Mouse (Mus musculus) kidney, embryonic 14.5 days (tissue): Measurements from ENCODE around the gene Gatd1. TPM values are rescaled to one million over a fixed set of nuclear protein-coding genes. Genes with fewer than 3 reads are reported as not detected.

Experiments used
- ATAC-seq: fragments of 200-750 bp; cut with Nextera tagmentation; 2 replicates; pipeline ENCODE4 v1.8.0; 2017; ENCODE audit warnings: moderate number of reproducible peaks, mild to moderate bottlenecking, moderate TSS enrichment, moderate library complexity; ENCODE audit not compliant: low FRiP score, low TSS enrichment
- H3K27ac ChIP-seq: fragments of 300-500 bp; sonication (generic); 2 replicates; pipeline ENCODE4 v1.5.1; 2014; ENCODE audit warnings: low read depth, mild to moderate bottlenecking, low read length, moderate library complexity, mixed read lengths
- H3K27me3 ChIP-seq: fragments of 300-500 bp; sonication (generic); 2 replicates; pipeline ENCODE4 v1.6.1; 2014; ENCODE audit warnings: mild to moderate bottlenecking, low read length; ENCODE audit not compliant: control insufficient read depth, insufficient read depth
- H3K36me3 ChIP-seq: fragments of 300-500 bp; sonication (generic); 2 replicates; pipeline ENCODE4 v1.6.1; 2014; ENCODE audit warnings: low read length, mixed read lengths; ENCODE audit not compliant: control insufficient read depth, insufficient read depth
- H3K4me1 ChIP-seq: fragments of 300-500 bp; sonication (generic); 2 replicates; pipeline ENCODE4 v1.6.1; 2014; ENCODE audit warnings: low read length, mixed read lengths; ENCODE audit not compliant: control insufficient read depth, insufficient read depth
- H3K4me2 ChIP-seq: fragments of 300-500 bp; sonication (generic); replicated peaks from 2 replicates; pipeline ENCODE4 v1.6.1; 2014; ENCODE audit warnings: low read depth, mild to moderate bottlenecking, low read length
- H3K4me3 ChIP-seq: fragments of 300-500 bp; sonication (generic); 2 replicates; pipeline ENCODE4 v1.5.1; 2014; ENCODE audit warnings: mild to moderate bottlenecking, low read length
- H3K9ac ChIP-seq: fragments of 300-500 bp; sonication (generic); 2 replicates; pipeline ENCODE4 v1.6.1; 2014; ENCODE audit warnings: low read depth, mild to moderate bottlenecking, low read length, moderate library complexity
- H3K9me3 ChIP-seq: fragments of 300-500 bp; sonication (generic); 2 replicates; pipeline ENCODE4 v1.6.1; 2016; ENCODE audit warnings: low read length; ENCODE audit not compliant: control insufficient read depth
- WGBS: fragments of 180-500 bp; shearing (Covaris S2); extraction: QIAGEN DNeasy Blood & Tissue Kit; methylation state at CpG from one replicate; pipeline ENCODE4 v1.1.7; 2014; 5-methylcytosine and 5-hydroxymethylcytosine counted together
- polyA plus RNA-seq: library from polyadenylated mRNA; unstranded; fragments of >200 nt; fragmentation: Nextera tagmentation; extraction: Ambion mirVana; gene quantifications from 2 replicates; pipeline ENCODE4 v1.2.1, GENCODE M21; 2014

Gene Gatd1
- polyA plus RNA-seq, 1 experiment from 2014 or later: 54.5 TPM

- Histone ChIP-seq H3K4me3 (peak within 1 kb of the TSS; percentile 60), H3K4me1 (peaks cover 25% of the 10 kb centered on the region), H3K9me3 (no peaks in the 10 kb centered on the region), H3K27ac (peak within 1 kb of the TSS; percentile 38; the same call in 1 of the 2 replicates), H3K27me3 (no peaks in the 10 kb centered on the region), H3K36me3 (peaks cover 46% of the 10 kb centered on the region), H3K4me2 (peak within 1 kb of the TSS; percentile 66), H3K9ac (peak within 1 kb of the TSS; percentile 75)
- ATAC-seq: peak; percentile 81
- 5% methylated on average over 53 of the region's 53 CpGs for WGBS
Measured at GRCm38 (mm10) chr7:141437178-141438120, 23.5 kb upstream of the Gatd1 start, which contains the start of gene Slc25a22. Gene Slc25a22 (minus strand): TSS chr7:141437892.

GRCm38 (mm10) chr7:141436523-141436892, 22.6 kb upstream of the Gatd1 start:
- peaks cover 52% of the 10 kb centered on the region for H3K36me3 ChIP-seq

GRCm38 (mm10) chr7:141435856-141436522, 22.1 kb upstream of the Gatd1 start:
- Histone ChIP-seq H3K4me2 (0 out of 2 replicates have a peak overlapping the region, but pooled peaks have one; percentile 75), H3K9ac (no peak overlapping the region), H3K36me3 (peaks cover 53% of the 10 kb centered on the region), H3K27me3 (no peaks in the 10 kb centered on the region), H3K4me3 (no peak overlapping the region; the same call in 1 of the 2 replicates), H3K4me1 (peaks cover 24% of the 10 kb centered on the region), H3K9me3 (no peaks in the 10 kb centered on the region), H3K27ac (no peak overlapping the region)
- ATAC-seq: no peak
- WGBS: 78% methylated on average over 9 of the region's 9 CpGs

More at GRCm38 (mm10) chr7:141436523-141436892, 22.6 kb upstream of the Gatd1 start:
- Histone ChIP-seq H3K27me3 (no peaks in the 10 kb centered on the region), H3K9me3 (no peaks in the 10 kb centered on the region), H3K4me1 (peaks cover 24% of the 10 kb centered on the region), H3K9ac (peak overlapping the region; percentile 75; the same call in 1 of the 2 replicates), H3K27ac (no peak overlapping the region), H3K4me3 (peak overlapping the region; percentile 60; the same call in 1 of the 2 replicates), H3K4me2 (peak overlapping the region; percentile 66)
- 76% methylated on average over 2 of the region's 2 CpGs for WGBS
- no peak for ATAC-seq

- peak; percentile 18; the same call in 1 of the 2 replicates for ATAC-seq
- Histone ChIP-seq H3K9ac (peak overlapping the region; percentile 58; the same call in 1 of the 2 replicates), H3K4me3 (peak overlapping the region; percentile 47), H3K27me3 (no peaks in the 10 kb centered on the region), H3K36me3 (peaks cover 56% of the 10 kb centered on the region), H3K27ac (0 out of 2 replicates have a peak overlapping the region, but pooled peaks have one; percentile 27), H3K9me3 (no peaks in the 10 kb centered on the region), H3K4me1 (peaks cover 24% of the 10 kb centered on the region), H3K4me2 (peak overlapping the region; percentile 75)
- 4% methylated on average over 17 of the region's 17 CpGs for WGBS
Measured at GRCm38 (mm10) chr7:141435129-141435855, 21.4 kb upstream of the Gatd1 start.

- Histone ChIP-seq H3K27ac (no peak overlapping the region), H3K36me3 (peaks cover 49% of the 10 kb centered on the region), H3K27me3 (no peaks in the 10 kb centered on the region), H3K9me3 (no peaks in the 10 kb centered on the region), H3K4me3 (peak overlapping the region; percentile 47), H3K9ac (peak overlapping the region; percentile 58; the same call in 1 of the 2 replicates), H3K4me1 (peaks cover 30% of the 10 kb centered on the region), H3K4me2 (peak overlapping the region; percentile 75)
- whole genome bisulfite sequencing: 10% methylated on average over 8 of the region's 8 CpGs
- ATAC-seq: no peak
Measured at GRCm38 (mm10) chr7:141434464-141434863, 20.5 kb upstream of the Gatd1 start.

- Histone ChIP-seq H3K4me3 (peak overlapping the region; percentile 47), H3K27me3 (no peaks in the 10 kb centered on the region), H3K4me1 (peaks cover 34% of the 10 kb centered on the region), H3K27ac (no peak overlapping the region), H3K4me2 (peak overlapping the region; percentile 75), H3K36me3 (peaks cover 42% of the 10 kb centered on the region), H3K9me3 (no peaks in the 10 kb centered on the region), H3K9ac (peak overlapping the region; percentile 58; the same call in 1 of the 2 replicates)
- ATAC-seq: no peak
- WGBS: 67% methylated on average over 15 of the region's 15 CpGs
Measured at GRCm38 (mm10) chr7:141433517-141434400, 19.8 kb upstream of the Gatd1 start.

GRCm38 (mm10) chr7:141432741-141433516, 19.0 kb upstream of the Gatd1 start:
- Histone ChIP-seq H3K4me1 (peaks cover 34% of the 10 kb centered on the region), H3K27me3 (no peaks in the 10 kb centered on the region), H3K9ac (no peak overlapping the region), H3K9me3 (no peaks in the 10 kb centered on the region), H3K4me3 (no peak overlapping the region), H3K4me2 (no peak overlapping the region), H3K36me3 (peaks cover 34% of the 10 kb centered on the region), H3K27ac (no peak overlapping the region)
- no peak for ATAC-seq
- 87% methylated on average over 6 of the region's 6 CpGs for WGBS
